Mouse (Mus musculus): ENCODE results near the gene Tbc1d24.

- TF ChIP-seq CTCF (IDR thresholded peaks at IDR 0.05; ENCODE audit: low read depth, low read length) (no peak), POLR2A (IDR thresholded peaks at IDR 0.05; ENCODE audit: insufficient read depth, low read length) (no peak), EP300 (IDR thresholded peaks at IDR 0.05; ENCODE audit: insufficient read depth, low read depth, low read length) (no peak)
These were observed 43.9 kb downstream of the Tbc1d24 start for GRCm38 (mm10) chr17:24161466-24161865.
